Mouse (Mus musculus): Measurements from ENCODE around the gene Ccdc102a.

DNA sequence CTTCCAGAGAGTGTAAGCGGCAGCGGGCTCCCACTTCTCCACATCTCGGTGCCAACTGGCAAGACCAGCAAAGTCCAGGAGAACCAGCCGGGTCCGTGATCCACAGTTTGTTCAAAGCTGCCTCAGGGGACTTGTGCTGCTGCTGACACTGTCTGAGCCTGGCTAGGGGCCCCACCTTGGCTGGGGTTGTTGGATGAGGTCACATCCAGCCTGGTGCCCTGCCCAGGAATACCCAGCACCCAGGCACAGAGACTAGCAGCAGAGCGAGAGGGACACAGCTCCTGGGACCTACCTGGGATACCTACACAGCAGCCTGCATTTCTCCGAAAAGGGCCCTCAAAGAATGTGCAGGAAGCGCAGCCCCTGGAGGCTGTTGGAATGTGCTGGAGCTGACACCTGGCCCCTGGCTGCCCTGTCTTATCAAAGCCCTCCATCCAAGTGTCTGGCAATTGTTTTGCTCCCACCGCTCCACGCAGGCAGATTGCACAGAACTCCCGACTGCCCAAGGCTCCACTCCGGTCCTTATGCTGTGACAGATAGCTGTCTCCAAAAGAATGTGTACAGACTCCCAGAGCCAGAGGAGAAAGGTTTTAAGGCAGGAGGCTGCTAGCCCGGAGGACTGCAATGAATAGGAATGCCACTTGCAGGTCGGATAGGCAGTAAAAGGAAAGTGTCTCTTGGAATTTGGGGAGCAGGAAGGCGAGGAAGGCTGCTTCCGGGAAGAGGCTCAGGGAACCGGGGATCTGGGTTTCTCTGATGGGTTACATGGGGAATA is 42.6 kb downstream of the Ccdc102a start:
- TF ChIP-seq POLR2A (IDR thresholded peaks at IDR 0.05; ENCODE audit: borderline replicate concordance, extremely low read depth, insufficient read depth, insufficient read length, poor library complexity, severe bottlenecking) (no peak), CTCF (IDR thresholded peaks at IDR 0.05; ENCODE audit: borderline replicate concordance, extremely low read depth, insufficient read depth, insufficient read length) (no peak)
